ENCODE assay signal across 19 mouse cellular contexts in genomic region chr1:133171357-133171756, GRCm38 (mm10). TPM values are rescaled to one million over a fixed set of nuclear protein-coding genes. Genes with fewer than 3 reads are reported as not detected.
DNase-seq lines count a peak whose midpoint lies in the region; ATAC-seq and TF ChIP-seq lines count a peak whose summit lies in the region.
"Had no signal": no experiment of that assay in that cellular context is flagged by ENCODE, and none has a peak within 500 bp of the region (broad histone marks: within the 10 kb centered on the region; RNA-seq: fewer than 3 reads in every experiment).

No protein-coding gene starts in this region.

- WGBS in hindbrain, embryonic 16.5 days = 80% methylated on average over 9 of the region's 9 CpGs
- WGBS in hindbrain, embryonic 12.5 days = 89% methylated on average over 9 of the region's 9 CpGs
- 71% methylated on average over 9 of the region's 9 CpGs for WGBS in midbrain, postnatal 0 days
- 90% methylated on average over 9 of the region's 9 CpGs for WGBS in midbrain, embryonic 14.5 days

- no peaks in the 10 kb centered on the region for H3K9me3 ChIP-seq in hindbrain, embryonic 16.5 days (ENCODE audit: control insufficient read depth, low read length)
- no peaks in the 10 kb centered on the region for H3K9me3 ChIP-seq in hindbrain, embryonic 12.5 days (replicated peaks)
- H3K9me3 ChIP-seq in midbrain, postnatal 0 days (ENCODE audit: low read length) = no peaks in the 10 kb centered on the region
- H3K9me3 ChIP-seq in midbrain, embryonic 14.5 days (ENCODE audit: control insufficient read depth, low read length) = no peaks in the 10 kb centered on the region
- H3K9me3 ChIP-seq: embryonic facial prominence, embryonic 12.5 days; limb, embryonic 10.5 days; liver, embryonic 12.5 days; neural tube, embryonic 12.5 days had no signal

- H3K4me2 ChIP-seq in hindbrain, embryonic 16.5 days (ENCODE audit: low read length) = no peak overlapping the region
- no peak overlapping the region for H3K4me2 ChIP-seq in hindbrain, embryonic 12.5 days (replicated peaks)
- no peak overlapping the region for H3K4me2 ChIP-seq in midbrain, postnatal 0 days (ENCODE audit: low read depth, low read length, poor library complexity, severe bottlenecking)
- no peak overlapping the region for H3K4me2 ChIP-seq in midbrain, embryonic 14.5 days (ENCODE audit: low read length)
- H3K4me2 ChIP-seq: embryonic facial prominence, embryonic 12.5 days; hindbrain, embryonic 14.5 days; liver, embryonic 12.5 days; lung, embryonic 14.5 days; neural tube, embryonic 12.5 days had no signal

- H3K27ac ChIP-seq in hindbrain, embryonic 16.5 days (ENCODE audit: low read depth, low read length) = no peak overlapping the region
- no peak overlapping the region for H3K27ac ChIP-seq in hindbrain, embryonic 12.5 days
- no peak overlapping the region for H3K27ac ChIP-seq in midbrain, postnatal 0 days (ENCODE audit: low read depth, low read length)
- H3K27ac ChIP-seq in midbrain, embryonic 14.5 days (replicated peaks; ENCODE audit: low read depth, low read length) = no peak overlapping the region
- H3K27ac ChIP-seq: embryonic facial prominence, embryonic 12.5 days; hindbrain, embryonic 14.5 days; limb, embryonic 10.5 days; liver, embryonic 12.5 days; neural tube, embryonic 12.5 days had no signal

- peaks cover 4% of the 10 kb centered on the region for H3K4me1 ChIP-seq in hindbrain, embryonic 16.5 days (ENCODE audit: control insufficient read depth, insufficient read depth, low read depth, low read length)
- peaks cover 10% of the 10 kb centered on the region for H3K4me1 ChIP-seq in hindbrain, embryonic 12.5 days
- no peaks in the 10 kb centered on the region for H3K4me1 ChIP-seq in midbrain, postnatal 0 days (ENCODE audit: insufficient read depth, low read length)
- H3K4me1 ChIP-seq in midbrain, embryonic 14.5 days (ENCODE audit: control insufficient read depth, insufficient read depth, low read length) = 0 out of 2 replicates have a peak, but pooled peaks cover 4% of the 10 kb centered on the region
- H3K4me1 ChIP-seq: embryonic facial prominence, embryonic 12.5 days had no signal

- peak; percentile 71; the same call in 1 of the 2 replicates for ATAC-seq in hindbrain, embryonic 16.5 days
- ATAC-seq in hindbrain, embryonic 12.5 days (ENCODE audit: low FRiP score) = no peak
- ATAC-seq in midbrain, postnatal 0 days (ENCODE audit: low FRiP score) = peak; percentile 34; the same call in 1 of the 2 replicates
- ATAC-seq in midbrain, embryonic 14.5 days (ENCODE audit: low FRiP score, low TSS enrichment) = no peak
- ATAC-seq in megakaryocyte, adult 5-6 weeks (ENCODE audit: poor library complexity, severe bottlenecking) = peak; percentile 15; the same call in 1 of the 2 replicates
- ATAC-seq: liver, embryonic 12.5 days had no signal

- no peaks in the 10 kb centered on the region for H3K36me3 ChIP-seq in hindbrain, embryonic 16.5 days (ENCODE audit: control insufficient read depth, insufficient read depth, low read length)
- H3K36me3 ChIP-seq in hindbrain, embryonic 12.5 days = no peaks in the 10 kb centered on the region
- no peaks in the 10 kb centered on the region for H3K36me3 ChIP-seq in midbrain, postnatal 0 days (ENCODE audit: insufficient read depth, low read length)
- no peaks in the 10 kb centered on the region for H3K36me3 ChIP-seq in midbrain, embryonic 14.5 days (ENCODE audit: control insufficient read depth, insufficient read depth, low read length)
- H3K36me3 ChIP-seq: embryonic facial prominence, embryonic 12.5 days; limb, embryonic 10.5 days; liver, embryonic 12.5 days; neural tube, embryonic 12.5 days had no signal

- TF ChIP-seq CTCF in midbrain, postnatal 0 days (IDR thresholded peaks at IDR 0.05) = no peak

- peaks cover 3% of the 10 kb centered on the region for H3K27me3 ChIP-seq in hindbrain, embryonic 16.5 days (replicated peaks; ENCODE audit: control insufficient read depth, insufficient read depth, low read length)
- H3K27me3 ChIP-seq in hindbrain, embryonic 12.5 days = peaks cover 24% of the 10 kb centered on the region
- no peaks in the 10 kb centered on the region for H3K27me3 ChIP-seq in midbrain, postnatal 0 days (ENCODE audit: insufficient read depth, low read length)
- H3K27me3 ChIP-seq in midbrain, embryonic 14.5 days (ENCODE audit: control insufficient read depth, insufficient read depth, low read length) = 0 out of 2 replicates have a peak, but pooled peaks cover 6% of the 10 kb centered on the region

- H3K9ac ChIP-seq in hindbrain, embryonic 16.5 days (ENCODE audit: low read depth, low read length) = no peak overlapping the region
- no peak overlapping the region for H3K9ac ChIP-seq in hindbrain, embryonic 12.5 days
- H3K9ac ChIP-seq in midbrain, postnatal 0 days (replicated peaks; ENCODE audit: low read length, poor library complexity, severe bottlenecking) = no peak overlapping the region
- H3K9ac ChIP-seq in midbrain, embryonic 14.5 days (replicated peaks; ENCODE audit: low read length) = no peak overlapping the region
- H3K9ac ChIP-seq: embryonic facial prominence, embryonic 12.5 days; hindbrain, embryonic 14.5 days; liver, embryonic 12.5 days; lung, embryonic 14.5 days; neural tube, embryonic 12.5 days had no signal

- no peak overlapping the region for H3K4me3 ChIP-seq in hindbrain, embryonic 16.5 days (ENCODE audit: low read length)
- H3K4me3 ChIP-seq in hindbrain, embryonic 12.5 days = no peak overlapping the region
- no peak overlapping the region for H3K4me3 ChIP-seq in midbrain, postnatal 0 days (ENCODE audit: low read depth, low read length)
- no peak overlapping the region for H3K4me3 ChIP-seq in midbrain, embryonic 14.5 days (replicated peaks; ENCODE audit: low read depth, low read length)
- H3K4me3 ChIP-seq: embryonic facial prominence, embryonic 12.5 days; limb, embryonic 10.5 days; liver, embryonic 12.5 days; neural tube, embryonic 12.5 days had no signal

- peak; percentile 37 to 44 for DNase-seq in adrenal gland, postnatal 36 days
- no peak for DNase-seq in adrenal gland, postnatal 14 days
- DNase-seq in midbrain, postnatal 0 days (ENCODE audit: low spot score) = peak; percentile 63
- no peak for DNase-seq in midbrain, embryonic 14.5 days
- DNase-seq in liver = no peak
- DNase-seq: gastrocnemius, postnatal 14 days; kidney, adult 11 months; kidney, postnatal 14 days; lung, embryonic 14.5 days; right cerebral cortex, postnatal 25 days; thymus, postnatal 25 days had no signal

RNA-seq across cellular contexts. Expression of gene Plekha6, which starts 7.3 kb away (rescaled TPM):
- total RNA-seq in adrenal gland, postnatal 36 days (2021) = 10 to 100 TPM; 14.3 to 18.8 TPM
- 15.4 and 21.6 TPM in 2 replicates for total RNA-seq in adrenal gland, postnatal 14 days (2021)
- polyA plus RNA-seq in hindbrain, embryonic 16.5 days (2015; fragmentation: Nextera tagmentation; extraction: Ambion mirVana) = 15.0 TPM in 2 replicates
- 25.8 and 29.1 TPM in 2 replicates for polyA plus RNA-seq in hindbrain, embryonic 12.5 days (2016; fragmentation: Nextera tagmentation; extraction: Ambion mirVana)
- 49.3 and 52.2 TPM in 2 replicates for total RNA-seq in midbrain, postnatal 0 days (2014; rRNA removed)
- 9.4 and 11.9 TPM in 2 replicates for polyA plus RNA-seq in midbrain, postnatal 0 days (2015; fragmentation: Nextera tagmentation; extraction: Ambion mirVana)
- polyA plus RNA-seq in midbrain, embryonic 14.5 days (2014; fragmentation: Nextera tagmentation; extraction: Ambion mirVana) = 18.4 and 25.4 TPM in 2 replicates
- 0.11 and 0.21 TPM in 2 replicates for total RNA-seq in megakaryocyte, adult 5-6 weeks (2015)
- total RNA-seq in megakaryocyte, adult 5-6 weeks (2017) = 0.15 and 0.33 TPM in 2 replicates

RNA-seq across cellular contexts. Expression of gene Ppp1r15b, which starts 40.4 kb away (rescaled TPM):
- 10 to 100 TPM; 92.4 to 97.3 TPM for total RNA-seq in adrenal gland, postnatal 36 days (2021)
- 84.9 and 95.0 TPM in 2 replicates for total RNA-seq in adrenal gland, postnatal 14 days (2021)
- polyA plus RNA-seq in hindbrain, embryonic 16.5 days (2015; fragmentation: Nextera tagmentation; extraction: Ambion mirVana) = 22.2 and 29.1 TPM in 2 replicates
- 49.1 and 53.4 TPM in 2 replicates for polyA plus RNA-seq in hindbrain, embryonic 12.5 days (2016; fragmentation: Nextera tagmentation; extraction: Ambion mirVana)
- 42.3 and 45.3 TPM in 2 replicates for total RNA-seq in midbrain, postnatal 0 days (2014; rRNA removed)
- polyA plus RNA-seq in midbrain, postnatal 0 days (2015; fragmentation: Nextera tagmentation; extraction: Ambion mirVana) = 16.9 and 17.5 TPM in 2 replicates
- polyA plus RNA-seq in midbrain, embryonic 14.5 days (2014; fragmentation: Nextera tagmentation; extraction: Ambion mirVana) = 18.1 and 36.2 TPM in 2 replicates
- total RNA-seq in megakaryocyte, adult 5-6 weeks (2015) = 68.0 and 75.8 TPM in 2 replicates
- 124 and 135 TPM in 2 replicates for total RNA-seq in megakaryocyte, adult 5-6 weeks (2017)

Comparison
In these comparisons a context has a peak if more than half of its experiments do, and no peak if none do; other contexts are left out.
1. DNase-seq: peak in adrenal gland, postnatal 36 days (2 of 2) and midbrain, postnatal 0 days (single experiment); none in adrenal gland, postnatal 14 days (single experiment), midbrain, embryonic 14.5 days (single experiment) and liver (single experiment).
2. ATAC-seq: peak in hindbrain, embryonic 16.5 days (single experiment), midbrain, postnatal 0 days (single experiment) and megakaryocyte, adult 5-6 weeks (single experiment); none in hindbrain, embryonic 12.5 days (single experiment) and midbrain, embryonic 14.5 days (single experiment).
3. RNA of gene Plekha6, which starts 7.3 kb away (total RNA-seq): 49.3 to 52.2 TPM in midbrain, postnatal 0 days, 15.4 to 21.6 TPM in adrenal gland, postnatal 14 days and 14.3 to 18.8 TPM in adrenal gland, postnatal 36 days; 0.11 to 0.33 TPM in megakaryocyte, adult 5-6 weeks; every median in the first group is over 10 times any median in the second.